Mouse (Mus musculus) mouse embryonic stem cell (cell line): Measurements from ENCODE around the gene Slc36a4.

ENCODE experiments used
- in situ Hi-C, 2 experiments: fragments of 300-500 bp; cut with MboI; formaldehyde crosslinking; loops; 1 replicate in 1 of 2; 3 replicates in 1 of 2; pipeline ENCODE4 v1.14.3; 2019 to 2020; ENCODE audit warnings: low sequenced_read_pairs in 2 of 2, low pct_unique_long_range_greater_than_20kb in 1 of 2, mixed read lengths in 1 of 2; ENCODE audit not compliant: unreplicated experiment in 1 of 2

Slc36a4 gene

DNA sequence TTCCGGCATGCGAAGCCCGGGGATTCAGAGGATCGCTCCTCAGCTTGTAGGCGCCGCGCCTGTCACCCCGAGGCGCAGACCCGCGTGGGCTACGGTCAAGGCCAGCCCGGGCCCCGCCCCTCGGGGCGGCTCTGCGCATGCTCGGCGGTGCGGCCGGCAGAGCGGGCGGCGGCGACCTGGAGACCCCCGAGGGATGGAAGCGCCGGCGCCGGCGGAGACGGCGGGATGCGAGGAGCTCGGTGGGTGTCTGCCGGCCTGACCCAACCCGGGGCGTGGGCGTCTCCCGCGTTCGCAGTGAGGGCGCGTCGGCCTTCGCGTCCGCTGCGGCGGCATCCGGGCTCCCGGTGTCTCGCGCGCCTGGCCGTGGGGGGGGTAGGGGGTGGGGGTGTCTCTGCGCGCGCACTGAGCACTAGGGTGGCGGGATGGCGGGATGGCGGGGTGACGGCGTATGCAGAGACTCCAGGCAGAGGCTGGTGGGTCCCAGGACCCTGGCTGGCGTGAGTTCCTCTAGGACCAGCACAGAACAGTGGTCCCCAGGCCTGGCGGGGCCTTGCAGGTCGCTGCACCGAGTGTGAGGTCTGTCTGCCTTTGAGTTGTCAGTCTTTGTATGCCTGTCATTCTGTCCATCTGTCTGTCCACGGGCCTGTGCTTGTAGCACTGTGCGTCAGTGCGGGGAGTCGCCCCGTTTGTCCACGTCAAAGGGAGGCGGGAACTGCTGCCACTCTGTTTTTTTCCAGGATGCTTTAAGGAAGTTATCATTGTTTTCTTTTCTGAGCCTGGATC lies at the start of gene Slc36a4:
Slc36a4 (plus strand) TSS at position 140 of the 783 bp plus-strand sequence.
- in situ Hi-C loops = no loop called here

DNA sequence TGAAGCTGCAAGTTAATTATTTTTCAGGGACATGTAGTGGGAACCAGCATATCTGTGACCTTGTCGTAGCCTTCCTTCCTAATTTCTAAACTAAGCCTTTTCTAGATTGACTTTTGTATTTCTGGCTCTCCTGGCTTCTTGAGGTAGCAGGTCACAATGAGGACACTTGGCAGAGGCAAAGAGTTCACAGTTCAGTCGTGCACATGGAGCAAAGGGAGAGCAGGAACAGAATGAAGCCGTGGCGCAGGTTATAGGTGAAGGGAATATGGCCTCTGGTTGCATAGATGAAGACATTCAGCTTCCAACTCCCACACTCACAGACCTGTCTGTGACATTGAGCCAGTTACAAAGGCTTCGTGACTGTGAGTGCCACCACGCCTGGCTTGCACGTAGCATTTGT lies 44.9 kb upstream of the Slc36a4 start:
- in situ Hi-C loops = no loop called here

- in situ Hi-C loops = no loop called here
These were observed 40.1 kb upstream of the Slc36a4 start for GRCm38 (mm10) chr9:15669452-15669851.

- in situ Hi-C loops = no loop called here
These were observed 39.5 kb upstream of the Slc36a4 start for GRCm38 (mm10) chr9:15670002-15670527.

DNA sequence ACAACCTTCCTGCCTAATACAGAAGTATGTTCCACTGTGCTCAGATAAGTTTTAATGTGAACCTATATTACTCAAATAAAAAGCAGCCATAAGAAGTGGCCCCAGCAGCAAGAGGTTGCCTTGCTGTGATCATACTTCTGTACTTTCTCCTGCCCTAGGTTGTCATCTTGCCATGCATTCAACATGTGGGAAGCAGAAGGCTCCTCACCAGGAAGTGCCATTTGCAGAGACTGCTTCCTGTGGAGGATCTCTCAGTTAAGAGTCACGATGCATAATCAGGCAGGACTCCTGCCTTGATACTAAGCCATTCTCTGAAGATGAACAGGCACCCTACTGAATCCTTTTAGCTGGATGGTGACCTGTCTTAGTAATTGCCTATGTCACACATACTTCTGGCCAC lies 37.3 kb upstream of the Slc36a4 start:
- in situ Hi-C loops = no loop called here

DNA sequence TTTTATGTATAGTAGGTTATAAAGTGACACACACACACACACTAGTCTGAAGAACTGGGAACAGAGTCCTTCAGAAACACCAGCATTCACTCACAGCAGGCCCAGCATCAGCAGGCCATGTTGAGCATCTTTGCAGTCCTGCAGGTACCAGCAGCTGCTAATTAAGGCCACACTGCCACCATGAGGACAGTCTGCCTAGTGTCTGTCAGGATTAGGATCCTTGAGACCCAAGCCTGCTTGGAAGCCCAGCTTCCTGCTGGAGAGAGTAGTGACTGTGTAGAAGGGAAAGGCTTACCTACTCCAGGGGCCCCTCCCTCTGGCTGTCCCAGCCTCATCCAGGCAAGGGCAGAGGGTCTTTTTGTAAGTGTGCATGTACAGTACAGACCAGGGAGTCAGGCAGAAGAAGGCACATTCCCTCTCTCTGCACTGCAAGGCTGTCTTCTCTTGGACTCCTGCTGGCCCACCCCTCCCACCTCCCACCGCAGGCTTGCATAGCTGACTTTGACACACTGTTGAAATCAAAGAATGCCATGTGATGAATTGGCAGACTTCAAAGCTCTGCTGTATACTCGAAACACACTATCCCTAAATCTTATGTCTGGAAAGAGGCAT lies 27.6 kb upstream of the Slc36a4 start:
- in situ Hi-C loops = loop anchor here (10.0 to 25.0 kb wide), 3 partner anchors 193 to 317 kb away; partner anchors contain the start of gene Mtnr1b (in 1 of the 2)

GRCm38 (mm10) chr9:15685215-15685614 lies 24.3 kb upstream of the Slc36a4 start:
- in situ Hi-C loops = loop anchor here (10.0 to 25.0 kb wide), 3 partner anchors 190 to 320 kb away; partner anchors contain the start of gene Mtnr1b (in 1 of the 2)

DNA sequence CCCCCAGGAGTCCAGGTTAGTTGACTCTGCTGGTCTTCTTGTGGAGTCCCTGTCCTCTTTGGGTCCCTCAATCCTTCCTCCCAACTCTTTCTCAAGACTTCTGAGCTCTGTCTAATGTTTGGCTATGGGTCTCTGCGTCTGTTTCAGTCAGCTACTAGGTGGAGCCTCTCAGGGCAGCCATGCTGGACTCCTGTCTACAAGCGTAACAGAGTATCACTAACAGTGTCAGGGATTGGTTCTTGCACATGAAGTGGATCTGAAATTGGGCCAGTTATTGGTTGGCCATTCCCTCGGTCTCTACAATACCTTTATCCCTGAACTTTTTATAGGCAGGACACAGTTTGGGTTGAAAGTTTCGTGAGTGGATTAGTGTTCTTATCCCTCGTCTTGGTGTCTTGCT lies 22.2 kb upstream of the Slc36a4 start:
- in situ Hi-C loops = loop anchor here (10.0 to 25.0 kb wide), 3 partner anchors 187 to 323 kb away; partner anchors contain the start of gene Mtnr1b (in 1 of the 2)

- in situ Hi-C loops = loop anchor here in 1 of 2 experiments (25.0 kb wide), 1 partner anchor 193 kb away; no protein-coding TSS in a partner anchor
These were observed 15.7 kb upstream of the Slc36a4 start for GRCm38 (mm10) chr9:15693847-15694246.

DNA sequence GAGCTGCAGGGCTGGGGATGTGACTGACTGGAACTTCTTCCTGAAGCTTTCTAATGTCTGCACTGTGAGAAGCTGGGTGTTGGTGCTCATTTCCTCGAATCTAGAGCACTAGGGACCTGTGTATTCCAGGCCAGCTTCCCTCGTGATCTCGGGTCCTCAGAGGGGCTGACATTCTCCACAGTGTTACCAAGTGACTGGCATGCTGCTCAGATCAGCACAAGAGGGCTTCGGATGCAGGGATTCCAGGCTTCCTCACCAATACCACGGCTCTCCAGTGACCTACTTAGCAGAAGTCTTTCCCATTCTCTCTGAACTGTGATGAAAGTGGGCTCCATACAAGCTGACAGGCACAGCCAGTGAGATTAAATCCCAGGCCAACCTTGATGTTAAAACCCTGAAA lies 14.5 kb upstream of the Slc36a4 start:
- in situ Hi-C loops = loop anchor here in 1 of 2 experiments (25.0 kb wide), 1 partner anchor 192 kb away; no protein-coding TSS in a partner anchor

DNA sequence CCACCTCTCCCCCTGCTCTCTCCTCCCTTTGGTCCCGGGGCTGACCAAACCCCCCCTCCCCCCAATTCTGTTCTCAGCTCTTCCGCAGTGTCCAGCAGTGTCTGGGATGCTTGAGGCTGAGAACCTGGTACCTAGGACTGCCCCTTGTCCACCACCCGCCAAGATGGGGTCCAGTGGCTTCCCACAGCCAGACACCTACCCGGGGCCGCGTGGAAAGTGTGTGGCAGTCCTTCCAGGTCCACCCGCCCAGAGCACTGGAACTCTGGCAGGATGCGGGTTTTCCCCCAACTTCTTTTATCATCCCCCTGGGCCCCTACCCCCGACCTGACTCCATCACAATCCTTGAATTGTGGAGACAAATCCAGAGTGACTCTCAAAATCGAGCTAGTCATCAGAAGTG lies 3.8 kb upstream of the Slc36a4 start:
- in situ Hi-C loops = no loop called here

DNA sequence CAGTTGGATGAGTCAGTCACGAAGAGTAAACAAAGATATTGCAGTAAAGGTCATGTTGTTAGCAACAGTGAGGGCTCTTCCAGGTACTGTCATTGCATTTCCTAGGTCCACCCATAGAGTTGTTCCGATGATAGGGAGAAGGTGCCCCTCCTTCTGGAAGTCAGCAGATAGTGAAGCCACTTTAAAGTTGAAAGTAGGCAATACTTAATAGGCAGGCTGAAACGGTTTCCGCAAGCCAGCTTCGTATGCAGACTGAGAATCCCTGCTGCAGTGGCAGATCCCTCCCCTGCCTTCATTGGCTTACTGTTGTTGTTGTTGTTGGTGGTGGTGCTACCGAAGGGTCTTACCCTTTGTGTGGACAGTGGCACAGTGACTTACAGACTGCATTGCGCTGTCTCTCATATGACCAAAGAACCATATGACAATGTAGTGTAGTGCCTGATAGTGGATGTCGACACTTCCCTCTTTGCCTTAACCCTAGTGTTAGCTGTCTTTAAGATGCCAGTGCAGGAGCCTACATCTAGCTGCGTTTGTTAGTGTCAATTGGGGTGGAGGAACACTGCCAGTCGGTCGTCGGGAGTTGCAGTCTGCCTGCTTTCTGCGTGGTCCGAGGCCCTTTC lies 449 bp upstream of the Slc36a4 start:
- in situ Hi-C loops = no loop called here

DNA sequence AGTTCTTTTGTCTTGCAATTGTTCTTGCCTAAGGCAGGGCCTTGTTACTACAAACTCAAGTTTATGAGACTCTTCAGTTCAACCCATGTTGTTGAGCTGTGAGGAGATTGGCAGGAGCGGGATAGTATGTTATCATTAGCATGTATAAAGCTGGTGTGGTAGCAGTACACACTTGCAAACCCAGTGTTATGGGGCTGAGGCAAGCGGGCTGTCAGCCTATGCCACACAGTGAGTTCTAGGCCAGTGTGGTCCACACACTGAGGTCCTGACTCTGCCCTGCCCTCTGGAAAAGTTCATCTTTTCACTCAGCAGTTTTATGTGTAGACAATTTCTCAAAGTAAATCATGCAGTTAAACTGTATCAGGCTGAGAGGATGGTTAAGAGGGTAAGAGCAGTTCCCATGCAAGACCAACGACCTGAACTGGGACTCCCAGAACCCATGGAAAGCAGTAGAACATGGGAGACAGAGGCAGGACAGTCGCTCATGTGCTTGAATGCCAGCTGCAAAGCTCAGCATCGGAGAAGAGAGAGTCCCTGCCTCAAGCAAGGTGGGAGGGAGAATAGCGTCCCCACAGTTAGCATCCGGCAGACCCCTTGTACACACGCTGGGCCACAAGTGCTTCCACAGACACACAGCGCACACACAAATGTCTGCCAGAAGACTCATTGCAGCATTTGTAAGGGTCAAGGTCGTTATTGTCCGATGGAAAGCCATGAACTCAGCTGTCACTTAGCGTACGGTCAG lies 1.5 kb downstream of the Slc36a4 start:
- in situ Hi-C loops = no loop called here

GRCm38 (mm10) chr9:15711676-15712075 lies 2.1 kb downstream of the Slc36a4 start:
- in situ Hi-C loops = no loop called here

DNA sequence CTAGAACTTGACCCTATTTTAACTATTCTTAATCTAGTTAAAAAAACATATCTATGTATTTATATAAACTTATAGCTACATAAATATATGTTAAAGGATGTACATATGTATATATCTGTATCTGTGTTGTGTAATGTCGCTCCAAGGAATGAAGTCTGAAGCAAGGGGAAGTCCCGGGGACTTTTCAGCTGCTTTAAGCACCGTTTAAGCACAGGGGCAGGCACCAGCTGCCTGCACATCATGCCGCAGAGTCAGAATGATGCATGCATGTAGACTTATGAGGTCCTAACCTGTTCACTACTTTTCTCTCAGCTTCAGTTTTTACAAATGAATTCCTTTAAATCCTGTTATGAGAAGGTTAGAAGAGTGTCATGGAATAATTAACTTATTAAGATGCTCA lies 5.3 kb downstream of the Slc36a4 start:
- in situ Hi-C loops = no loop called here

DNA sequence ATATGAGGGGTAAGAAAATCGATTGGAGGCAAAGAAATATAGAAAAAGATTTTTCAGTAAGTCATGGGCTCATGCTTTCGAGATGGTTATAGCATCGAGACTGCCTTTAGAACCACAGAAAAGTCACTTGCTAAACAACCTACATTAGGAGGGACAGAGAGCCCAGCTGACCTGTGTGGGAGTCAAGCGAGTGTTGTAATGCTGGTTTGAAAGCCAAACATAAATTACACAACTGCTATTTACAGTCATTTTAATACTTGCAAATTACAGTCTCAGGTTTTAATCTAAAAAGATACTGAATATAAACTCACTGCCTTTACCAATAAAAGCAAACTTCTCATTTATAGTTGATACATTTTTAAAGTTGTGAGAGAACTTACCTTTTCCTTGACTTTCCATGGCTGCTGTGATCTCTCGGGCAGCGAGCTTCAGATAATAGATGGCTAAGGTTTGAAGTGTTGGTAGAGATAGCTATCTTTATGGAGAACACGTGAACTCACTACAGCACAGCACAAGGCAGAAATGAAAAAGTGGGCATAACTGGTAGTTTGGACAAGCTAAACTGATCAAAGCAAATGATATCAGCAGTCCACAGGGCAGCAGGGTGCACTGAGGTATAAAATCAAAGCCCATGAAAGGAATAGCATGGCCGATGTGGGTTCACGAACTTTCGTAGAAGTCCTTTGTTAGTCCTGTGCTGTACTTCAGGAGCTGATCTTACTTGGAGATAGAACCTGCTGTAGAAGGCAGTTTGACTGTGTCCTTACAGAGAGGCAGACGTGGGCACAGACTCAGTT lies 5.9 kb downstream of the Slc36a4 start:
- in situ Hi-C loops = no loop called here

DNA sequence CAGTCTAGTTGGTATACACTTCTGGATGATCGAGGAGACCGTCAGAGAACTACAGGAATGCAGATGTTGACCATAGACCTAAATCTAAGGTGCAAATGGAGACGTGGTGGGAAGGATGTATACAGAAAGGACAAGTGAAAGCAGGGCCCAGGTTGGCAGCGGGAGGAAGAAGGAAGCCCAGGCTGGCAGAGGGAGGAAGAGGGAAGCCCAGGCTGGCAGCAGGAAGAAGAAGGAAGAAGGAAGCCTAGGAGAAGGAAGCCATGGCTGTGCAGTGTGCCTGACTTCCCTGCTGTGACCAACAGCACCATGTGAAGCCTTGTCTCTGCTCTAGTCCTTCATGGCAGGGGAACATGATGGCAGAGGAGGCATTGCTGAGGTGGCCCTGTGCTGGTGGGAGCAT lies 7.8 kb downstream of the Slc36a4 start:
- in situ Hi-C loops = no loop called here

DNA sequence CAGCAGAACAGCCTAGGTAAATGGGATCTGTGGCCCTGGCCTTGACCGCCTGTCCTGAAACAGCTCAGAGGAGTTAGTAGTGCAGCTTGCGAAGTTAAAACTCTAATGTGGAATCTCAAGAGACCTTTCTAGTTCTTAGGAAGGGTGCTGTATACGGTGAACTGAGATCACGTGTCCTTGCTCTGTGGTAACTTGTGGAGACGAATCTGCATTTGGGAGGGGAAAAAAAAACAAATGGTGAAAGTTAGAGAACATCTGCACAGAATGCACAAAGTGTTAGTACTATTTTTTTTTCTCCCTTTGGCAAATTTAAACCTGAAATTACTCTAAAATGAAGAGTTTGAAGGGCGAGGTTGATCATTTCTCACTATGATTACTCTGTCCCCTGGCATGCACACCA lies 8.8 kb downstream of the Slc36a4 start:
- in situ Hi-C loops = no loop called here
